Mouse (Mus musculus): ENCODE measurements around the gene Olfr154.
"Not testable (repeated sequence)": the region's sequence is repeated elsewhere in the genome, so short reads cannot be mapped to it uniquely, and the experiment has no call there.

The Olfr154 gene

DNA sequence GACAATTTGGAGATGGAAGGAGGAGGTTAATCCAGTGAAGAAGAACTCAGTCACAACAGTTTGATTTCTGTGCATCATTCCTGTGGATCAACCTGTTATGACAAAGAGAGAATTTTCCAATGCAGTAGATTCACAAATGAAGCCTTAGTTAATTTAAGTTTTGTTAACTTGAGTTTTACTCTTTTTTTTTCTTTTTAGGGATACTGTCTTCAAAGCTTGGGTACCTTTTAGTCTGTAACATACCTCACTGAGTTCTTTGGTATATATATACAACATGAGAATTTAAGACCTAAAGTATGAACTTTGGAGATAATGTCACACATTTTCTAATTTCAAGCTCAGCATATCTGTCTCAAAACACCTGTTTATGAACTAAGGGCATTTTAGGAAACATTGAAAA, at the start of gene Olfr154:
Gene Olfr154 (minus strand): TSS at position 101 of the 400 bp plus-strand sequence.
- DNase-seq = not testable (repeated sequence)

DNA sequence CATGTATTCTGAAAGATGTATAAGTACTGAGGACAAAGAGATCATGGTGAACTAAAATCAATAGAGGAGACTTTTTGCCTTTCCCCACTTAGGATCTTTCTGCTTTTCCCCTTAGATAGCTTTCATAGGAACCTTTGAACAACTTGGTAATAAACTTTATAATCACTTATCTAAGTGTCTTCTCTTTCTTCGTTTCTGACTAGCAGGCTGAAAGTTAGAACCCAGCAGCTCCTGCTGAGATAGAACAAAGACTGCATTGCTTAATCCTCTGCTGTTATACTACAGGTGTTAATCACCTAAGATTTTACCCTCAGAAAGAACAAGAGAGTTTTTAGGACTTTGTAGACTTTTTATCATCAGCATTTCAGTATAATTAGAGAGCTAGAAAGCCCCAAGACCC, 46.9 kb upstream of the Olfr154 start:
- DNase-seq = no peak

DNA sequence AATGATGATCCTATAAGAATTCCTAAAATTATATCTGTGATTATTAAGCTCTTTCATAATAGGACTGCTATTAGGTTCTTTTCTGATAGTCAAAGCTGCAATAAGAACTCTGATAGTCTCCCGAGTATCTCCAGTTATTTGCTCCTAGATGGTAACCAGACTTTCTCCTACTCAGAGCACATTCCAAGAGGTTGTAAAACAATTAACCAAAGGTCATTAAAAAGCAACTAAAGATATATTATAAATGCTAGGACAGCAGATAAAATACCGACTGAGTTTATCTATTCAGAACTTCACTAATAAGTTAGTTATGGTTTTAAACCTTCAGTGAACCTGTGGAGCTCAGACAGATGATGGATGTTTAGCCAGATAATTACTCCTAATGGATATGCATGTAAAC, 46.4 kb upstream of the Olfr154 start:
- not testable (repeated sequence) for DNase-seq

DNA sequence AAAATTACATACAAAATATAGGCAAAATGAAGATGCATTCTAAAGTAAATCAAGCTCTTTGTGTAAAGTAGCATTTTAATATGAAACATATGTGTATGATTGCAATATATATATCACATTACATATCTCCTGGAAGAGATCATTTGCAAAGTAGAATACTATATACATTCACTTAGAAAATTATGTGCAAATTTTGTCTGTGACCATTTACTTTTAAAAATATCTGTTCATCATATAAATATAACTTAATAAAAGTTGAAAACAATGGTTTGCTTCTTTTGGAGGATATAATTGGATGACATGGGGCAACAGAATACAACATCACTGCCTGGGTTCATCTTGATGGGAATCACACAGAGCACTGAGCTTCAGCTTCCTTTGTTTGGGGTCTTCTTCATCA, 24.9 kb upstream of the Olfr154 start, which contains the start of gene Olfr1008:
Gene Olfr1008 (plus strand): TSS at position 301 of the 400 bp plus-strand sequence.
- DNase-seq = no peak

DNA sequence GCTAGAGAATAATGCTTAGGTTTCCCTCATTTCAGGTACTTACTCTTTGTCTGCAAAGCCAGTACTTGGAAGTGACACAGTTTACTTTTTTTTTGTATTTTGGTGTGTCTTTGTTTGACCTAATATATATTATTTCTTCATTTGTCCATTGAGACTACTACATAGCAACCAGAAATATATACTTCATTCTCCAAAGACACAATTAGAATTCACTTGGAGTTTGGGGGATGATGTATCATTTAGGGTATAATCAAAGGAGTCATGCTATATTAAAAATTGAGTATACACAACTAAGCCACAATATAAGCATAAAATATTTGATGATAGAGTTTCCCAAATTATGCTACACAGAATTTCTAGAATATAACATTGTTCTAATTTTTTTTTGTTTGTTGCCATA, 14.4 kb upstream of the Olfr154 start, which contains the start of gene Olfr1006:
Gene Olfr1006 (minus strand): TSS at position 101 of the 400 bp plus-strand sequence.
- no peak for DNase-seq

DNA sequence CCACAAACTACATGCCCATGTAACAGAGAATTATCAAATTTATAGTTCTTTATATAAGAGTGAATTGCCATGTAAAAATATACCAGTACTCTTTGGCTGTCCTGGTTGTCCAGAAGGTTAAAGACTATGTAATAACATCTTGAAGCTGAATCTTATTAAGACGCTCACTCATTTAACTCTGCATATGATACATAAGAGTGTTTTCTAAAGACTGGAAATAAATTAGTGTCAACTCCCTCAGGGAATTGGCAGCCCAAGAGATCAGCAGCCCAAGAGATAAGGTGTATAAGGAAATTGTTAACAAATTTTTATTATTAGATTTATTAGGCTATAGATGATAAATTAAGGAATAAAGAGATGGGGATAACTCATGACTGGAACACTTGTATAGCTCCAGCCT, 13.7 kb downstream of the Olfr154 start, which contains the start of gene Olfr1002:
Gene Olfr1002 (minus strand): TSS at position 101 of the 400 bp plus-strand sequence.
- no peak for DNase-seq

All from cerebellum, postnatal 36 days (tissue).